Mouse (Mus musculus) right cerebral cortex, adult 2 months (tissue): ENCODE results near the gene Leng8.

Experiments
- DNase-seq, 2 experiments: peaks; one replicate each; pipeline ENCODE4 v3.0.0; 2021 to 2022; ENCODE audit warnings: low spot score in 2 of 2

Gene Leng8

DNA sequence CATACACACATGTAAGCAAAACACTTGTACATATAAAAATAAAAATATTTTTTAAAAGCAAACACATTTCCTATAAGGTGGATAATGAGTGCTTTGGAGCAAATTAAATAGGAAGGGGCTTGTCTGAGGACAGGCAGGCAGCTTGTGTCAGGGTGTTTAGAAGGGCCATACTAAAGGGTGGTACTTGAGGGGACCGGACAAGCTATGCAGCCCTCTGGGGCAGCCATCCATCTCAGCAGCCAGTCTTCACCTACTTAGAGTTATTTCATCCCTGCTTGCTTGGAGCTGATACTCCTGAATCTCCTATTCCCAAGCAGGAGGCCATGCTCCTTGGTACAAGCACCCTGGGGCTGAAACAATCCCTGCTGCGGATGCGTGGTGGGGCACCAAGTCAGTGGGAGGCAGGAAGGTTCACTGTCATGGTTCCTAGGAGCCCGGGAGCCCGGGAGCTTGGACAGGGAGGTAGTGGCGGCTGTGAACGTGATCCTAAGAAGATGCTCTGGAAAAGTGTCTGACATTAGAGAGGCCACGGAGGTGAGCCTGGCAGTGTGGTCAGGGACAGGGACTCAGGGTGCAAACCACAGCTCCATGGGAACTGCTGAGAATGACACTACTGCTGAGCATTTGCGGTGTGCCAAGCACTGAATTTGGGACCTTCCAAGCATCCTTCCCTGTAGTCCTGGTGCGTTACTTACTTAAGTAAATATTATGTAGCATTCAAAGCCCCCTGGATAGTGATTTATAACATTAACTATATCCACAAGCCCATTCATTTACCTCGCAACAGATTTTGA, 9.7 kb upstream of the Leng8 start:
- no peak for DNase-seq

DNA sequence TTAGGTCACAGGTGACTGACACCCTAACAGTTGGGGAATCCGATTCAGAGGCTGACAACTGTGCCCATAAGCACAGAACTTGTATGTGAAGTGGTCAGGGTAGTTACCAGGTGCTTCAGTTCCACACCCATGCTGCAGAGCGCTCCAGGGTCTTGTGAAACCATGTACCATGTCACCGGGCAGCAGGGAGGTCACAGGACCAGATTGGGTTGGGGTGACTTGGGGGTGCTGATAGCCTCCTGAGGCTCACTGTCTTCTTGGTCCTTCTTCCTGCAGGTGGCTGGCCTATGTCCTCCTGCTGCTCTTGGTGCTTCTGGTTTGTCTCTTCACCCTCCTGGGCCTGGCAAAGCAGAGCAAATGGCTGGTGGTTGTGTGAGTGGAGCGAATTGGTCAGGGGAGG, 8.9 kb upstream of the Leng8 start:
- DNase-seq: no peak

DNA sequence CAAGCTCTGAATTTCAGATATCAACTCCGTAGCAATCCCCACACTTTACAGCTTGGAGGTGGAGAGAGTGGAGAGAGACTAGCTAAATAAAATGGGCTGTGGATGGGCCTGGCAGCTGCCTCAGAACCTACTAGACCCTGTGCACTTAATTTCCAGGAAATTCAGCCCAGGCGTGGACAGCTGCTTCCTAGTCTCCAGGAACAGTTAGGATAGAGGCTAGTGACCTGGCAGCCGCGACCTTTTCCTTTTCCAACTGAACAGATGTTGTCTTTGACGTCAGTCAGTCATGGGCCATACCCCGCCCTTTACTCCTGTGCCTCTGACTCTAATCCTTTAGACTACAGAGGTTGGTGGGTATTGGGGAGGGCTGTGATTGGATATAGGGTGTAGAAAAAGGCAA, 8.0 kb upstream of the Leng8 start:
- peak in 1 of 2 experiments; percentile 4 for DNase-seq

DNA sequence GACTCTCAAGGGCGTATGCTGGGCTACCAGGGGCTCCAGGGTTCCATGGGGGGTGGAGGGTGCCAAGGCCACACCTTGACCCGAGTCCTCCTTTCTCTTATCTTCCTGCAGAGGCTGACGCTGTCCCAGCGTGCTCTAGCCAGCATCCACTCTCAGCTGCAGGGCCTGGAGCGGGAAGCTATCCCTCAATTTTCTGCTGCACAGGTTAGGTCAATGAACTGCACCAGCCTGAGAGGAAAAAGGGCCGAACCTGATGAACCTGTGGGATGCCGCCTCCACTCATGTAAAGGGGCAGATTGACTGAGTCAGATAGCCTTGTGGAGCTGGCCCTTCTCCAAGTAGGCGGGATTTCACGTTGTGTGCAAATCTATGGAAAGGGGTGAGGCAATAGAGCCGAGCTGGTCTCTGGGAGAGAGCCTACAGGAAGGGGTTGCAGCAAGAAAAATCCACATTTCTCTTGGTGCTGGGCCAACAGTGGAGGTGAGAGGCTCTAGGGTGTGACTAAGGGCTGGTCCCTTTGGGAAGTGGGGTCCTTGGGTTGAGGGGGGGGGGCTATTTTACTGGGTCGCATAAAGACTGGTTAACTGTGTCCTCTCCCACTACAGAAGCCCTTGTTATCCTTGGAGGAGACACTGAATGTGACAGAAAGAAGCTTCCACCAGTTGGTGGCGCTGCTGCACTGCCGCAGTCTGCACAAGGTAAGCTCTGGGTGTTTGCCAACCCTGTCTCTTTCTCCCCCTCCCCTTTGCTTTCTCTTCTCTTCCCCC, 6.0 kb upstream of the Leng8 start:
- peak; percentile 84 to 87 for DNase-seq

DNA sequence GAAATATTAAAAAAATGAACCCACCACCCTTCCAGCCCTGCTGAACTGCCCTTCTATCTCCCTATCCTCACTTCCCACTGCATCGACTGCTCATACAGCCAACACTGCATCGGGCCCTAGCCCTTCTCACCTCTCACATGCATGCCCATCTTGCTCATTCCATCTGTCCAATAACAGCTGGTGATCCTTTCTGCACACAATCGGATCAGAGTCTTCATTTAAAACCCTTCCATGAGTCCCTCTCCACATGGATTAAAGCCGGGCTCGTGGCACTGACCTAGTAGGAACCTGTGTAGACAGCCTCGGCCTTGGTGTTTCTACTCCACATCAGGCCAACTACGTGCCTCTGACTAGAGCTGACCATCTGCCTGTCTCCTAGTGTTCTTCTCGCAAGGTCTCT, 4.9 kb upstream of the Leng8 start:
- DNase-seq: no peak

DNA sequence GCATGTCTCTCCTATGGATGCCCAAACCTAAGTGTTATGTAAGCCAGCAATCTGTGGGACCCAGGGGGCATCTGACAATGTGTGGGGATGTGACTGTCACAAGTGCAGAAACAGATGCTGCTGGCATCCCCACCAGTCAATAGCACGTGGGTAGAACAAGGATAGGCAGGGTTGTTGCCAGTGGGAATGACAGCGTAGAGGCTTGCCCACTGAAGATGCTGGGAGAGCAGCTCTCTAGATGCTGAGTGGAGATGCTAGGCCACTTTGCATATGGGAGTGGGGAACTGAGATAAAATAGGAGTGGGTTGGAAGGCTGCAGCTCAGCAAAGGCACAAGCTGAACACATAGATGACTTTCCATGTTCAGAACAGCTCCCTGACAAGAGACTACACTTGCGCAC, 4.3 kb upstream of the Leng8 start:
- peak; percentile 58 to 75 for DNase-seq

DNA sequence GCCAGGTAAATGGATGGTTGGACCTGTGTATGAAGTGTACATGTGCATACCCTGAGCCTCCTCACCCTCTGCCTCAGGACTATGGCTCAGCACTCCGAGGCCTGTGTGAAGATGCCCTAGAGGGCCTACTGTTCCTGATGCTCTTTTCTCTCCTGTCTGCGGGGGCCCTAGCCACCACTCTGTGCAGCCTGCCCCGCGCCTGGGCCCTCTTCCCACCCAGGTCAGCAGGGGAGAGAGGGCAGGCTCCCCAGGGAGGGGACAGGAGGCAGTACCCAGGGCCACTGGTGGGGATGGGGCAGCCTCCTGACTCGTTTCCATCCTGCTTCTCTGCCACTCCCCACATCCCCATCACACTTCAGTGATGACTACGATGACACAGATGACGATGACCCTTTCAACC, 3.8 kb upstream of the Leng8 start:
- DNase-seq: no peak

DNA sequence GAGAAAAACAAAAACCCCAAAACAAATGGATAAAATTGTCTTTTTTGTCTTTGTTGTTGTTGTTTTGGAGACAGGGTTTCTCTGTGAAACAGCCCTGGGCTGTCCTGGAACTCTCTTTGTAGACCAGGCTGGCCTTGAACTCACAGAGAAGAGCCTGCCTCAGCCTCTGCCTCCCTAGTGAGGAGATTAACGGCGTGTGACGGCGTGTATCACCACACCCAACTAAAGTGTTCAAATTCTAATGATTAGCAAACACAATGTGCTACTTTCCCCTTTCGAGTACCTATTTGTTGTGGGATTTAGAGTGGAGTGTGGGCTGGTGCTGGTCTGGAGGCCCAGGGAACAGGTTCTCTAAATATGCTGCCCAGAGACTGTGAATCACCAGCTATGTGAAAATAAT, 1.9 kb upstream of the Leng8 start:
- DNase-seq: peak; percentile 1 to 2

DNA sequence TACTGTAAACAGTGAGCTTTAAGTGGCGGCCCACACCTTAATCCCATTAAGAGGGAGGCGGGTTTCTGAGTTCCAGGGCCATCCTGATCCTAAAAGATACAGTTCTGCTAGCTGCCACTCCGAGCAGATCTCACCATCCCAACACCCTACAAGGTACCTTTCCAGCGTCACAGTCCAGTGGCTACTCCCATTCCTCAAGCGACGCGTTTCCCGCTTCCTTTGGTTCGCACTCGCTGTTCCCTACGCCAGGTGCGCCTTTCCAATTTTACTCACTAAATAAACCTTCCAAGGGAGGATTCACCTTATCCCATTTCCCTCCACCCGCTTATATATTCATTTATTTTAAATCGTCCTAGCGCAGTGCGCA, 452 bp upstream of the Leng8 start:
- DNase-seq: no peak

DNA sequence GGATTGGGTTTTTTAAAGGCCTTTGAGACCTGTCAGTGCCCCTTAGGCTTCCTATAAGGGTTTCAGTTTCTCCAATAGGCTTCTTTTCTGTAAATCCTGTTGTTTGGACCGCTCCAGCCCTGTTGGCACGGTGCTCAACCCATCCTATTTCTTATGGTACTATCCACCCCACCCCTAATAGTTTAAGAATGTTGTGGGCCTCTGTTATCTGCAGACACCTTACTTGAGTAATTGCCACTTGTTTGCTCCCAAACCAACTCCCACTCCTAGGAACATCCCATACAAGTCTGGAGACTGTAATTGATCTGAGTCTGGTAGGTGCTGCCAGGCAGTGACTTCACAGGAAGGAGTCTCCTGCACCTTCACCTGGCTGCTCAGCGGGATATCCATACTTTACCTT, 907 bp downstream of the Leng8 start:
- no peak for DNase-seq

DNA sequence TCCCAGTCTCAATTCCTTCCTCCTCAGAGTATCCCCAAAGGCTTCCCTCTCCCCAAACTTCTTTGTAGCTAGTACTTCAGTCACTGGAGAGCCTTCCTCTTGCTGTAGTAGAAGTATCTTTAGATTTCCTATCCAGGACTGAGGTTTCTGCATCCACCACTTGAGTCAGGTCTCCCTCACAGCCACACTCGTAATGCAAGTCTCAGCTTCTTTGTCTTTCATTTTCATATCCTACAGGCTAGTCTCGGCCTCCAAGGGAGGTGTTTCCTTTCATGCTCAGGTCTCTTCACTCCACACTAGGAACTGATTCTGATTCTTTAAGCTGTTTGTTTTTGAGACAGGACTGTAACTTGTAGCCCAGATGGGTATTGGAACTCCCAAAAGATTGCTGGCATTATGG, 1.3 kb downstream of the Leng8 start:
- no peak for DNase-seq

DNA sequence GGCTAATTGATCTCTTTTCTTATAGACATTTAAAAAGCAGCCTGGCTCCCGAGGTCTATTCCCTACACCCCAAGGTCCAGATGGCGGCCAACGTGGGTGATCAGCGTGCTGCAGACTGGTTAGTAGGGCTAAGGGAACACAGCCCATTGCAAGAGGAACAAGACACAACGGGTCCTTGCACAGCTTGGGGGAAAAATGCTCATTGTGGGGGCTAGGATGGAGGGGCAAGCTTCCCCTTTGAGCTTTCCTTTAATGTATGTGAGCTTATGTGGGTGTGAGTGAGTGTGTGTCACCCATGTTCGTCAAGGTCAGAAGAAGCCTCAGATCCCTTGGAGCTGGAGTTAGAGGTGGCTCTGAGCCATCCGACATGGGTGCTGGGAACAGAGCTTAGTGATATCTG, 1.8 kb downstream of the Leng8 start:
- DNase-seq: no peak

DNA sequence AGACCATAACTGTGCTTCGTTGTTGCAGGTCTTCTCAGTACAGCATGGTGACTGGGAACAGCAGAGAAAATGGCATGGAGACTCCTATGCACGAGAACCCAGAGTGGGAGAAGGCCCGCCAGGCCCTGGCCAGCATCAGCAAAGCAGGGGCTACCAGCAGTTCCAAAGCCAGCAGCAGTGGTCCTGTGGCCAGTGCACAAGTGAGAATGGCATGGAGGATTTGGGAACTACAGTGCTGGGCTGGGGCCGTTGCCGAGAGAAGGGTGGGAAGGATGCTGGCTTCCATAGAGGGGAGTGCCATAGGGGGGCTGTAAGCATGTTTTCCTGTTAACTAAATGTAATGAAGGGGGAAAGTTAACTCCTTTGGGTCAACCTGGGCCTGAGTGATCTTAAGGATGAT, 2.6 kb downstream of the Leng8 start:
- DNase-seq: no peak

DNA sequence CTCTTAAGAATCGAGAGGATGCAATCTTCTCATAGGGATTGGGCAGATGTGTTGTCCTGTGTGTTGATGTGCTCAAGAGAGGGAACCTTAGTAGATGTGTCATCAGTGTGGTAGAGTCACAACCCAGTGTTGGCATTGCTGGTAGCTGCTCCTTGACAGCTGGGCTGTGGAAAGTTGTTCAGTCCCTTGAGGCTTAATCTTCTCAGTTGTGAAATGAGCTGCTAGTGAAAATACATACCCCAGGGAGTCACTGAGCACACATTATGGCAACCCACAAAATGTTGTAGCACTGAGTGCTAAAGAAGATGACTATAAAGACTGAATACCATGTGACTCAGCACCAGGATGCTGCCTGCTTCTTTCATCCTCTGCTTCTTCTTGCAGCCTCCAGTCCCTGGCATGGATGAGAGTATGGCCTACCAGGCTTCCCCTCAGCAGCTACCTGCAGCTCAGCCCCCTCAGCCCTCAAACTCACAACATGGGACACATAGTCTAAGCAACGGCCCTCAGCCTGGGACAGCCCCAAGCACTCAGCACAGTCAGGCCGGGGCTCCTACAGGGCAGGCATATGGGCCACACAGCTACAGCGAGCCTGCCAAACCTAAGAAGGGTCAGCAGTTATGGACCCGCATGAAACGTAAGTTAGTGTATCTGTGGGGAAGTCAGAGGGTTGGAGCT, 4.9 kb downstream of the Leng8 start:
- no peak for DNase-seq

DNA sequence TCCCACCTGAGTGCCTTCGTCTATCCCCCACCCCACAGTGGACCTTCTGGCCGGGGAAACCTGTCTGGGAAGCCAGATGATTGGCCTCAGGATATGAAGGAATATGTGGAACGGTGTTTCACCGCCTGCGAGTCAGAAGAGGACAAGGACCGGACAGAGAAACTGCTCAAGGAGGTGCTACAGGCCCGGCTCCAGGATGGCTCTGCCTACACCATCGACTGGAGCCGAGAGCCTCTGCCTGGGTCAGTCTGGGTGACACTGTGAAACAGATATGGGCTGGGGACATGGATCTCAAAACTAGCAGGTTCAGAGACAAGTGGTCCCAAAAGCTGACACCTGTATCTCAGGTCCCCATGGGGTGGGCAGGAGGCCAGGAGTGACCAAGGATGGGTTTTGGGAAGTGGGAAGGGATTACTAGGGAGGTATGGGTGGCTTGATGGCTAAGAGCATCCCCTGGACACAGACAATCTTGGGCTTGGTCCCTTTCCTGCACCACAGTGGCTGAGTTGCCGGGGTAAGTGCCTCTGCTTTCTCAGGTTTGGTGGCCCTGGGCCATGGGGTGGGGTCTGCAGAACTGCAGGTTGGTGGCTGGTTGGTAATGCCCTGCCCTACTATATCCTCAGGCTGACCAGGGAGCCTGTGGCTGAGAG, 6.1 kb downstream of the Leng8 start:
- DNase-seq: no peak

DNA sequence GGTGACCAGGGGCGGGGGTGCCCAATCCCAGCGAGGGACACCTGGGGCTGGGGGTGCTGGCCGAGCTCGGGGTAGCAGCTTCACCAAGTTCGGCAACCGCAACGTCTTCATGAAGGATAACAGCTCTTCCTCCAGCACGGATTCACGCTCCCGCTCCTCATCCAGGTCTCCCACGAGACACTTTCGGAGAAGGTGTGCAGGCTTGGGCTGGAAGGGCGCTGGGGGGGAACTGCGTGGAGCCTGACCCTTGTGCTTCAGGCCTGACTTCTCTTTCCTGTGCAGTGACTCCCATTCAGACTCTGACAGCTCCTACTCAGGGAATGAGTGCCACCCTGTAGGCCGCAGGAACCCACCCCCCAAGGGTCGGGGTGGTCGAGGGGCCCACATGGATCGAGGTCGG, 6.7 kb downstream of the Leng8 start:
- no peak for DNase-seq

DNA sequence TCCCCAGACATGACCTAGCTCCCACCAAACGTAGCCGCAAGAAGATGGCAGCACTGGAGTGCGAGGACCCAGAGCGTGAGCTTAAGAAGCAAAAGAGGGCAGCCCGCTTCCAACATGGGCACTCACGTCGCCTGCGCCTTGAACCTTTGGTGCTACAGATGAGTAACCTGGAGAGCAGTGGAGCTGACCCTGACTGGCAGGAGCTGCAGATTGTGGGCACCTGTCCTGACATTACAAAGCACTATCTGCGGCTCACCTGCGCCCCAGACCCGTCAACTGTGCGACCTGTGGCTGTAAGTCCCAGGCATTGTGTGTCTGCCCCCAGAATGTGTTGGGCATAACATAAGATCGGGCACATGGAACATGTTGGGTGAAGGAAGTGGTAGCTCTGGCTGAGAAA, 7.2 kb downstream of the Leng8 start:
- DNase-seq: no peak

DNA sequence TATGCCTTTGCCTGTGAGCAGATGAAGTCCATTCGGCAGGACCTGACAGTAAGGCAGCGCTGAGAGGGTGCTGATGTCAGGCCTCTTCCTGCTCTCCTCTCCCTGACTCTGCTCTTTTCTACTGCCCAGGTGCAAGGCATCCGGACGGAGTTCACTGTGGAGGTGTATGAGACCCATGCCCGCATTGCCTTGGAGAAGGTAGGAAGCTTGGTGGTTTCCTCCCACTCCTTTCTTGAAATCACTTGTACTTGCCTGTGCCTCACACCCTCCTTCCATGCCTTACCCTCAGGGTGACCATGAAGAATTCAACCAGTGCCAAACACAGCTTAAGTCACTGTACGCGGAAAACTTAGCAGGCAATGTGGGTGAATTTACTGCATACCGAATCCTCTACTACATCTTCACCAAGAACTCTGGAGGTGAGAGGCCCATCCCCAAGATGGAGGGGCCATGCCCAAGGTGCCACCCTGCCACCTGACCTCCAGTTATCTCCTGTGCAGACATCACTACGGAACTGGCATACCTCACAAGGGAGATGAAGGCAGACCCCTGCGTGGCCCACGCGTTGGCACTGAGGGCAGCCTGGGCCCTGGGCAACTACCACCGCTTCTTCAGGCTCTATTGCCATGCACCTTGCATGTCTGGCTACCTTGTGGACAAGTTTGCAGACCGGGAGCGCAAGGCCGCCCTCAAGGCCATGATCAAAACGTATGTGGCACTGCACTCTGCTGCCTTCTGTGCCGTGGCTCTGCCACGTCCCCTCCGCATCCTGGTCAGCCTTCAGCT, 8.1 kb downstream of the Leng8 start:
- no peak for DNase-seq

DNA sequence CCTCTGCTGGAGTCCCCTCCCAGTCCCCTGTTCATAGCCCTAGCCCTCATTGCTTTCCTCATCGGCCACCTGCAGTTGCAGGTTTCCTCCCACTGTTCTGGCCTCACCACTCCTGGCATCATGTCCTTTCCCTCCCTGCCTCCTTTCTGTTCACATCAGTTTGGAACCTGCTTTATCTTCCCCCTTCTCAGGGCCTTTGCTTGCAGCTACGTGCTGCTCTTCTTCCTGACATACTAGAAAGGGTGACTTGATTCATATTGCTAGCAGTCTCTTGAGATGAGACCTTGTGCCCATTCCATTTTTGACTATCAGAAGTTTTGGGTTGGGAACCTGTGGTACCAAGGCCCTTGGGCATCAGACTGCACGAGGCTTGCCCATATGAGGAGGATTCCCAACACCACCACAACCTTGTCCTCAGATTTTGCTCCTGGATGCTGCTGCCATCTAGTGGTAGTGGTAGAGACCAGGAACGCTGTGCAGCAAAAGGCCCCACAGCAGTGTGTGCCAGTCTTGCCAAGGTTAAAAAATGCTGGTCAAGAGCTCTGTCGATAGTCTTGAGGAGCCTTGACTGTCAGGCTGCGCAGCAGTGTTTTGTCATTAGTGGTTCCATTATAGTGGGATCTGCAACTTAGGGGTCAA, 8.8 kb downstream of the Leng8 start:
- DNase-seq: peak; percentile 65 to 67

DNA sequence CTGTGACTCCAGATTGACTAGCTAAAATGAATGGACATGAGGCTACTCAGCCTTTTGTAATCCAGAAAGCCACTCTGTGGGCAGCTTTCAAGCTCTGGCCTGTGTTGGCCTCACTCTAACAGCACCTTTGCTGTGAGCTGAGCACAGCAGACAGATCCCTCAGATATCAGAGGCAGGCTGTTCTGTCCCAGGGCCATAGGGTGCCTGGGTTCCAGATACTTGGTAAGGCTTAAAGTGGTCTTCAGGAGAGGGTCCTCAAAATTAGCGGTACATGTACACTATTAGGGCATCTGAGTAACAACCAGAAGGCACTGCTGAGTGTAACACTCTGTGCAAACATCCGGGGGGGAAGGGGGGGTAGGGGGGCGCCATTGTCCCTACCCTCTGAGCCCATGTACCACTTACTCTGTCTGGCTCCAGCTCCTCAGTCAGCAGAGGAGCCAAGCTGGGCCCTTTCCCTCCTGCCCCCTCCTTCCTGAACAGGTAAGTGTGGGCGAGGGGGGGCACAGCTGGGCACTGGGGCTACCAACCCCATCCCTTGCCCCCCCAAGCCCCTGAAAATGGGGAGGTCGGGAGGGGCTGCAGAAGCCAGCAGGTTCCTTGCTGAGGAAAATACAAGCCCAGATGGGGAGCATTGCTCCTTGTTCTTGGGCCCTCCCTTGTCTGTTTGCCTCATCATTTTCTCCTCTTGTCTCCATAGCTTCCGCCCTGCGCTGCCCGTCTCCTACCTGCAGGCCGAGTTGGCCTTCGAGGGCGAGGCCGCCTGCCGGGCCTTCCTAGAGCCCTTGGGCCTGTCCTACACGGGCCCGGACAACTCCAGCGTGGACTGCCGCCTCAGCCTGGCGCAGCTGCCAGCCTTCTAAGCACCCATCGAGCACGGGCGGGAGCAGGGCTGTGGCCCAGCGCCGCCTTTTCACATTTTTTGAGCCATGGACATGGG, 9.7 kb downstream of the Leng8 start:
- no peak for DNase-seq
